In the genomic region with DNA sequence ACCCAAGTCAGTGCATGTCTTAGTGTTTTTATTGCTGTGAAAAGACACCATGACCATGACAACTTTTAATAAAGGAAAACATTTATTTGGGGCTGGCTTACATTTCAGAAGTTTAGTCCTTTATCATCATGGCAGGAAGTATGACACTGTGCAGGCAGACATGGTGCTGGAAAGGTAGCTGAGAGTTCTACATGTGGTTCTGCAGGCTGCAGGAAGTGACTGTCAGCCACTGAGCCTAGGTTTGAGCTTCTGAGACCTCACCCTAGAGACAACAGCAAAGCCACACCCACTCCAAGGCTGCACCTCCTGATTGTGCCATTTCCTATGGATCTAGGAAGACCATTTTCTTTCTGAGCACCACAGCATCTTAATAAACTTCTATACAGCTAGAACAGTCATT, we compare ENCODE assay signal across 30 mouse cellular contexts. TPM values are rescaled to one million over a fixed set of nuclear protein-coding genes. Genes with fewer than 3 reads are reported as not detected.
DNase-seq lines count a peak whose midpoint lies in the region; ATAC-seq lines count a peak whose summit lies in the region.
"Had no signal": no experiment of that assay in that cellular context is flagged by ENCODE, and none has a peak within 500 bp of the region (broad histone marks: within the 10 kb centered on the region; RNA-seq: fewer than 3 reads in every experiment).

No protein-coding gene starts in this region.

- H3K9ac ChIP-seq in kidney, embryonic 14.5 days (ENCODE audit: low read depth, low read length): no peak overlapping the region
- no peak overlapping the region for H3K9ac ChIP-seq in intestine, embryonic 16.5 days (ENCODE audit: low read depth, low read length)
- H3K9ac ChIP-seq: embryonic facial prominence, embryonic 13.5 days; embryonic facial prominence, embryonic 15.5 days; forebrain, embryonic 12.5 days had no signal

- no peak overlapping the region for H3K4me2 ChIP-seq in kidney, embryonic 14.5 days (replicated peaks; ENCODE audit: low read depth, low read length)
- no peak overlapping the region for H3K4me2 ChIP-seq in intestine, embryonic 16.5 days (ENCODE audit: low read depth, low read length)
- H3K4me2 ChIP-seq: embryonic facial prominence, embryonic 13.5 days; embryonic facial prominence, embryonic 15.5 days; forebrain, embryonic 12.5 days had no signal

- H3K36me3 ChIP-seq in kidney, embryonic 14.5 days (ENCODE audit: control insufficient read depth, insufficient read depth, low read length): no peaks in the 10 kb centered on the region
- H3K36me3 ChIP-seq in intestine, embryonic 16.5 days (ENCODE audit: control insufficient read depth, insufficient read depth, low read length): no peaks in the 10 kb centered on the region
- H3K36me3 ChIP-seq: embryonic facial prominence, embryonic 13.5 days; embryonic facial prominence, embryonic 15.5 days; forebrain, embryonic 10.5 days; forebrain, embryonic 12.5 days; G1E had no signal

- peak; percentile 87 for ATAC-seq in inflammation-experienced regulatory T-cells, adult 6 months
- no peak for ATAC-seq in kidney, embryonic 14.5 days (ENCODE audit: low FRiP score, low TSS enrichment)
- ATAC-seq in intestine, embryonic 16.5 days: no peak
- ATAC-seq: forebrain, embryonic 14.5 days; forebrain, embryonic 16.5 days; Patski had no signal

- peak; percentile 40 for DNase-seq in CD4-positive helper T cell, adult 2 months (ENCODE audit: low read depth, low spot score)
- peak; percentile 37 for DNase-seq in CD4-positive, CD25-positive, alpha-beta regulatory T cell, adult 2 months (ENCODE audit: low read depth, low spot score)
- DNase-seq in T-cell, adult 2 months (ENCODE audit: low spot score): peak; percentile 34
- no peak for DNase-seq in frontal cortex, adult 2 months (ENCODE audit: extremely low spot score in 1 of 2, low spot score in 1 of 2)
- no peak for DNase-seq in urinary bladder, postnatal 10 days (ENCODE audit: low spot score)
- DNase-seq: adrenal gland, adult 8-10 months; adrenal gland, postnatal 14 days; adrenal gland, postnatal 36 days; cerebellum, adult 11-12 months; cerebellum, adult 2 months; cerebellum, adult 9-10 months; cerebellum, postnatal 10 days; cerebellum, postnatal 25 days; embryo, embryonic 11 days had no signal

- H3K9me3 ChIP-seq in kidney, embryonic 14.5 days (ENCODE audit: control insufficient read depth, low read length): no peaks in the 10 kb centered on the region
- no peaks in the 10 kb centered on the region for H3K9me3 ChIP-seq in intestine, embryonic 16.5 days (ENCODE audit: control insufficient read depth, low read length)
- H3K9me3 ChIP-seq: embryonic facial prominence, embryonic 13.5 days; embryonic facial prominence, embryonic 15.5 days; forebrain, embryonic 10.5 days; forebrain, embryonic 12.5 days; G1E had no signal

- H3K4me1 ChIP-seq in kidney, embryonic 14.5 days (ENCODE audit: control insufficient read depth, insufficient read depth, low read length): no peaks in the 10 kb centered on the region
- H3K4me1 ChIP-seq in intestine, embryonic 16.5 days (ENCODE audit: control insufficient read depth, insufficient read depth, low read length): no peaks in the 10 kb centered on the region
- H3K4me1 ChIP-seq: forebrain, embryonic 10.5 days; forebrain, embryonic 12.5 days had no signal

- H3K27me3 ChIP-seq in kidney, embryonic 14.5 days (ENCODE audit: control insufficient read depth, insufficient read depth, low read length): no peaks in the 10 kb centered on the region
- no peaks in the 10 kb centered on the region for H3K27me3 ChIP-seq in intestine, embryonic 16.5 days (replicated peaks; ENCODE audit: control insufficient read depth, insufficient read depth, low read length)
- H3K27me3 ChIP-seq: CH12.LX; embryonic facial prominence, embryonic 13.5 days; embryonic facial prominence, embryonic 15.5 days; forebrain, embryonic 12.5 days had no signal

- H3K4me3 ChIP-seq in kidney, embryonic 14.5 days (ENCODE audit: low read length): no peak overlapping the region
- no peak overlapping the region for H3K4me3 ChIP-seq in intestine, embryonic 16.5 days (ENCODE audit: low read length)
- H3K4me3 ChIP-seq: embryonic facial prominence, embryonic 13.5 days; embryonic facial prominence, embryonic 15.5 days; erythroblast, embryonic 14.5 days; forebrain, embryonic 10.5 days; forebrain, embryonic 12.5 days had no signal

- H3K27ac ChIP-seq in kidney, embryonic 14.5 days (ENCODE audit: low read depth, low read length): no peak overlapping the region
- H3K27ac ChIP-seq in intestine, embryonic 16.5 days (ENCODE audit: low read length): no peak overlapping the region
- H3K27ac ChIP-seq: embryonic facial prominence, embryonic 13.5 days; embryonic facial prominence, embryonic 15.5 days; forebrain, embryonic 10.5 days; forebrain, embryonic 12.5 days had no signal

RNA-seq across cellular contexts. Expression of a gene that starts 20.4 kb away (rescaled TPM):
- polyA plus RNA-seq in inflammation-experienced regulatory T-cells, adult 6 months (2017; shearing (Covaris generic)): 10 to 100 TPM; 49.3 to 53.4 (median 51.0) TPM
- polyA plus RNA-seq in kidney, embryonic 14.5 days (2014; fragmentation: Nextera tagmentation; extraction: Ambion mirVana): 31.5 and 34.0 TPM in 2 replicates
- 21.1 and 21.4 TPM in 2 replicates for polyA plus RNA-seq in frontal cortex, adult 2 months (2012; rRNA removed)
- 26.2 and 30.1 TPM in 2 replicates for polyA plus RNA-seq in intestine, embryonic 16.5 days (2015; fragmentation: Nextera tagmentation; extraction: Ambion mirVana)

RNA-seq across cellular contexts. Expression of a gene that starts 48.8 kb away (rescaled TPM):
- polyA plus RNA-seq in inflammation-experienced regulatory T-cells, adult 6 months (2017; shearing (Covaris generic)): not detected
- polyA plus RNA-seq in kidney, embryonic 14.5 days (2014; fragmentation: Nextera tagmentation; extraction: Ambion mirVana): not detected in 2 replicates
- 0.20 and 0.36 TPM in 2 replicates for polyA plus RNA-seq in frontal cortex, adult 2 months (2012; rRNA removed)
- 2.8 and 3.3 TPM in 2 replicates for polyA plus RNA-seq in intestine, embryonic 16.5 days (2015; fragmentation: Nextera tagmentation; extraction: Ambion mirVana)
- polyA plus RNA-seq: C2C12; cerebellum, adult 2 months; cortical plate, adult 2 months; embryonic facial prominence, embryonic 11.5 days; embryonic facial prominence, embryonic 13.5 days; erythroblast, embryonic 14.5 days; forebrain, embryonic 10.5 days; forebrain, embryonic 12.5 days; forebrain, embryonic 14.5 days; forebrain, embryonic 16.5 days; G1E; Patski had no signal

Comparison
In these comparisons a context has a peak if more than half of its experiments do, and no peak if none do; other contexts are left out.
1. DNase-seq: peak in CD4-positive helper T cell, adult 2 months (single experiment), CD4-positive, CD25-positive, alpha-beta regulatory T cell, adult 2 months (single experiment) and T-cell, adult 2 months (single experiment); none in frontal cortex, adult 2 months (0 of 2) and urinary bladder, postnatal 10 days (single experiment).